Mouse (Mus musculus) brain, embryonic 14.5 days (tissue): ENCODE data around the gene Tefm. TPM values are rescaled to one million over a fixed set of nuclear protein-coding genes. Genes with fewer than 3 reads are reported as not detected.

Source experiments
- DNase-seq: peaks from one replicate; pipeline ENCODE4 v3.0.0-alpha.2; 2011; ENCODE audit warnings: low read depth
- CTCF ChIP-seq: fragments of 200-500 bp; IDR thresholded peaks from 2 replicates; pipeline ENCODE4 v1.5.1; 2012; ENCODE audit warnings: inconsistent platforms, mild to moderate bottlenecking, moderate library complexity, borderline replicate concordance; ENCODE audit not compliant: insufficient read depth, insufficient read length; ENCODE audit errors: extremely low read depth
- POLR2A ChIP-seq: fragments of 200-500 bp; IDR thresholded peaks from 2 replicates; pipeline ENCODE4 v1.6.1; 2012; ENCODE audit warnings: mild to moderate bottlenecking, inconsistent platforms, borderline replicate concordance; ENCODE audit not compliant: poor library complexity, insufficient read depth, insufficient read length, severe bottlenecking; ENCODE audit errors: extremely low read depth
- polyA plus RNA-seq: library from polyadenylated mRNA; depleted of rRNA; stranded (reverse); fragments of >200 nt; gene quantifications from 2 replicates; pipeline ENCODE4 v1.2.3, GENCODE M21; 2012; rRNA removed

Gene Tefm
- polyA plus RNA-seq, 1 experiment: 12.0 TPM

DNA sequence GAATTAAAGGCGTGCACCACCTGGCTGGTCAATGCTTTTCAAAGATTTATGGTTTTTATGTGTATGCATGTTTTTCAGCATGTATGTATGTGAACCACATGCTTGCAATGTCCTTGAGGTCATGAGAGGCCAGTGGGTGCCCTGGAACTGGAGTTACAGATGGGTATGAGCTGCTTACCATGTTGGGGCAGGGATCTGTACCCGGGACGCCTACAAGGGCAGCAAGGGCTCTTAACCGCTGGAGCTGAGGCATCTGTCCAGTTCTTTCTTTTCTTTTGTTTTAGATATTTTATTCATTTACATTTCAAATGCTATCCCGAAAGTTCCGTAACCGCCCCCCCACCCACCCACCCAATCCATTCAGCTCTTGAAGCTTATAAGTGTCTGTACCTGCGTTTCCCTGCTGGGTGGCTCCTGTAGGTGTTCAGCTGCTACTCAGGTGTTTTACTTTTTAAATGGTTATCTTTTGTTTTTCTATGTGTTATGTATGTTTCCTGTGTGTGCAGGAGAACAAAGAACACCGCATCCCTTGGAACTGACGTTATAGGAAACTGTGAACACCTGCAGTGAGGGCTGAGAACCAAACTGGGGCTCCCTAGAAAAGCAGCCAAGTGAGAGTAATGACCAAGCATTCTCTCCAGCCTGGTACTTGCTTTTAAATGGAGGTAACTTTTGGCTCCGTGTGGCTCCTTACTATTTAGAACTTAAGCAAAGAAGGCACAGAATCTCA is 5.9 kb downstream of the Tefm start:
- TF ChIP-seq CTCF (no peak), POLR2A (no peak)
- DNase-seq: no peak

DNA sequence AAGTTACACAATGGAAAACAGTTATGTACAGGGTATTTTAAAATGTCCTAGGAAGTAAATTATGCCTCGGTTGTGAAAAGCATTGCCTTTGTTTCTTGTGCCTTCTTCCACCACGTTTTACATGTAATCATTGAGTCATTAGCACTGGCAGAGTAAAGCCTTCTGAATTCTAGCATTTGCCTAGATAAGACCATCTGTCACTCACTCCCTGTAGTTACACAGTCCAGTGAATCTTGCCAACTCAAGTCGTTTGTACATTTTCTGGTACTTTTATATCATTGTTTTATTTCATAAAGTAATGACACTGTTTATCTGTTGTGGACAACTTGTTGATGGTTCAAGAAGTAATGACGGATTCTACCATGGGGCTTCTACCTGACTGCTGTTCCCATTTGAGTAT is 7.2 kb downstream of the Tefm start:
- peak; percentile 20 for DNase-seq
- TF ChIP-seq POLR2A (no peak), CTCF (no peak)

DNA sequence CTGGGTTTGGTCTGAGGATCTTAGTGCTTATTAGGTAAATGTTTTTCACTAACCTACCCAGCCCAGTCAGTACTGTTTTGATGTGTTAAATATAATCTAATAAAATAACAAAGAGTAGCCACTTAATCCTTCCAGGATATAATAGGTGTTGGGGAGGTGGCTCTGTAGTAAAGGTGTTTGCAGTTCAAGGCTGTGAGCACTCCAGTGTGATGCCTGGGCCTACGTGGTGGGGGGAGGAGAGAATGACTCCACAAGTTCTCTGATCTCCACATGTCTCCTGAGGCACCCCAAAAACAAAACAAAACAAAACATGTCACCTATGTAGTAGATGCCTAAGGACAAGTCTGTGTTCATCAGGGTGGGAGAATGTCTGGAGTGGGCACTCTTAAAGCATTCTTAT is 9.9 kb downstream of the Tefm start:
- no peak for TF ChIP-seq POLR2A
- no peak for TF ChIP-seq CTCF
- DNase-seq: no peak

DNA sequence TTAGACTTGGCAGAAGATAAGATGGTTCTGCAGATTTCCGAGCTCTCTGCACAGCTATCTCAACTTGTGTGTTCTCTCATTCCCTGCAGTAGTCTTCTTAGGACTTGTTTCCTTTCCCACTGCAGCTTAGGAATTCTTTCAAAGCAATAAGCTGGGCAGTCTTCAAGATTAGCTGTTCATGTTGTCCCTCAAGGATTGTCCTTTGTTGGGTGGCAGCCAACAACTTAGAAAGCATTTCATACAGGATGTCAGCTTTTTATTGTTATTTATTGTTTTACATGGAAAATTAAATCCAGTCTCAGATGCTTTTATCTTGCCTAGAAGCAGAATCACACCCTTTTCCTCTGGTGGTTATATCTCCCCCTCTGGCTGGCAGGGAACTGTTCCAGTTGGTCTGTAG is 25.6 kb downstream of the Tefm start:
- no peak for DNase-seq

DNA sequence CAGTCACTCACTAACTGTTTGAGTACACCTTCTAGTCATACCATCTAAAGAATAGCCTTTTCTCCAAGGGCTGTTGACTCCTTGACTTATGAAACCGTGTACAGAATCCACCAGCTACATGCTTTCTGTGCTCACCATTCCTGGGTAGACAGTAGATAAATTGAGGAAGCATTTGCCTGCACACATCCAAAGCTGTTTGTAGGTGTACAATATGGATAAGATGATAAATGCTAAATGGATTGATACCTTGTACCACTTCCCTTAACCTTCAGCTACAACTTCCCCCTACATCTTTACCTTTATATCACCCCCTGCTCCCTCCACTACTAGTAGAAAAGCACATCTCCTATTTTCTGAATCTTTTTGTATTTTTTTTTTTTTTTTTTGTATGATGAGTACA is 37.6 kb downstream of the Tefm start:
- DNase-seq: no peak
- TF ChIP-seq CTCF: no peak
- TF ChIP-seq POLR2A: no peak

More for the DNA sequence above, 25.6 kb downstream of the Tefm start:
- no peak for TF ChIP-seq POLR2A
- no peak for TF ChIP-seq CTCF

DNA sequence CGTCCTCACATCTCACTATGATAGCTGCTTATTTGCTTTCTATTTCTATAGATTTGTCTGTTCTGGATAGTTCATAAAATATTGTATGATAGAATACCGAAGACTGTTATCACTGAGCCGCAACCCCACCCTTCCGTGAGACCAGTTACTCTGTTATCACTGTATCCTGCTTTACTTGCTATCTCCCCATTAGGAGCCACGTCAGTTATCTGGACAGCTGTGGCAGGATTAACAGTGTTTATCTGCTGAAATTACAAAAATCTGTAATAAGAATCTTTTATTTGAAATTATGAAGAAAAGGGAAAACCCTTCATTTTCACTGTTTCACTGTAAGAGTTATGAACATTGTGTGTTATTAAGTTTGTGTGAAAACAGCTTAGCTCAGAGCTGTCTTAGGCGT is 40.7 kb downstream of the Tefm start:
- no peak for DNase-seq
- TF ChIP-seq CTCF (no peak), POLR2A (no peak)

DNA sequence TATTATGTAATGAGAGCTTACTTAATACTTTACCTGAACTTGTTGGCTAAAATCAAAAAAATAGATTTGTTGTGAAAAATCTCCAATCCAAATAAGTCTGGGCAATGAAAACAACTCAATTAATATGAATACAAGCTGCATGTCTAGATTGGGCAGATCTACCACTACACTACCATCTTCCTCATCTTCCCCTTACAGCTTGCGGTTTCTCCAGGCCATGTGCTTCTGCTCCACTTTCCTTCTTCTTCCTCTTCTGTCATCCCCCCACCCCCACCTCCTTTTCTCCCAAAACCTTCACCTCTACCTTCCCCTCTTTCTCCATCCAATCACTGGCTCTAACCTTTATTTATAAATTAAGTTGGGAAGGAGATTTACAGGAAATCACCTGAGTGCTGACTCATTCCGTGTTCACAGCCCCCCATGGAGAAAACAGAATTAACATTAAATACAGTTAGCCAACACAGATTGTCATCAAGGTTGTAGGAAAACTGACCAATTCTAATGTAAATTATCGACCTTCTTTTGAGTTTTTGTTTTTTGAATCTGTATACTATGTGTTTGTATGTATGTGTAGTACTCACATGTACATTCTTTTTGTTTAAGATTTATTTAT is 43.4 kb downstream of the Tefm start:
- DNase-seq: no peak
- TF ChIP-seq CTCF (no peak), POLR2A (no peak)

DNA sequence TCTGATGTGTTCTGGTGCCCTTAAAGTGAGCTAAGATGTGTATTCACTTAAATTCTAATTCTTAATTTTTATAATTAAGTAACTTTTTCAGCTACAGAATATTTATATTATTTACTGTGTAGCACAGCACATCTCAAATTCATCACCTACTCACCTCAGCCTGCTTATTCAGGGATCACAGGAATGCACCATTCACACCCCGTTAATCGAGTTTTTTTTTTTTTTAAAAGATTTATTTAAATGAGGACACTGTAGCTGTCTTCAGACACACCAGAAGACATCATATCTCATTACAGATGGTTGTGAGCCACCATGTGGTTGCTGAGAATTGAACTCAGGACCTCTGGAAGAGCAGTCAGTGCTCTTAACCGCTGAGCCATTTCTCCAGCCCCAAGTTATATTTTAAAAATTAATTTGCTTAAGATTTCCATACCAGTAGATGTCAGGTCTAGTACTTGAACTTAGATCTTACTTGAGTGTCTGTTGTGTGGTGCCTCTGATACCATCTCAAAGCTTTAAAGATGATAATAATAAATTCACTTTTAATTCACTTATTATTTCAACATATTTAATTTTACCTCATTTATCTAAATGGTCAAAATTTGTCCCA is 51.3 kb downstream of the Tefm start:
- no peak for DNase-seq
- TF ChIP-seq POLR2A: no peak
- no peak for TF ChIP-seq CTCF

DNA sequence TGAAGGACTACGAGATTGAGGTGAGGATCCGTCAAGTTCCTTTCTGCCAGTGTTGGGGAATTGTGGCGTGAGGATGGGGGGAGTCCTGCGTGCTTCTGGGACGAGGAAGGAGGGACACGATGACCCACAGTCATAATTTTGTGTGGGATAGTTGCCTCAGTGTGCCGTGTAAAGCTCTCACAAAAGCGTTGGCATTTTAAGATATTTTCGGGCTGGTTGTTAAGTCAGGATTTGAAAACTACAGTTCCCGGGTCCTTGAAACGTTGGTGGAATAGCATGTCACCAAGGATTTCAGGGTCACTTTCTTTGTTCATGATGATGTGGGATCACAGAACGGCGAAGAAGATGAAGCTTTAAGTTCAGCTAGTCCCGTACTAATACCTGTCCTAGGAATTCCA is 52.2 kb downstream of the Tefm start:
- TF ChIP-seq CTCF (no peak), POLR2A (no peak)
- DNase-seq: no peak

DNA sequence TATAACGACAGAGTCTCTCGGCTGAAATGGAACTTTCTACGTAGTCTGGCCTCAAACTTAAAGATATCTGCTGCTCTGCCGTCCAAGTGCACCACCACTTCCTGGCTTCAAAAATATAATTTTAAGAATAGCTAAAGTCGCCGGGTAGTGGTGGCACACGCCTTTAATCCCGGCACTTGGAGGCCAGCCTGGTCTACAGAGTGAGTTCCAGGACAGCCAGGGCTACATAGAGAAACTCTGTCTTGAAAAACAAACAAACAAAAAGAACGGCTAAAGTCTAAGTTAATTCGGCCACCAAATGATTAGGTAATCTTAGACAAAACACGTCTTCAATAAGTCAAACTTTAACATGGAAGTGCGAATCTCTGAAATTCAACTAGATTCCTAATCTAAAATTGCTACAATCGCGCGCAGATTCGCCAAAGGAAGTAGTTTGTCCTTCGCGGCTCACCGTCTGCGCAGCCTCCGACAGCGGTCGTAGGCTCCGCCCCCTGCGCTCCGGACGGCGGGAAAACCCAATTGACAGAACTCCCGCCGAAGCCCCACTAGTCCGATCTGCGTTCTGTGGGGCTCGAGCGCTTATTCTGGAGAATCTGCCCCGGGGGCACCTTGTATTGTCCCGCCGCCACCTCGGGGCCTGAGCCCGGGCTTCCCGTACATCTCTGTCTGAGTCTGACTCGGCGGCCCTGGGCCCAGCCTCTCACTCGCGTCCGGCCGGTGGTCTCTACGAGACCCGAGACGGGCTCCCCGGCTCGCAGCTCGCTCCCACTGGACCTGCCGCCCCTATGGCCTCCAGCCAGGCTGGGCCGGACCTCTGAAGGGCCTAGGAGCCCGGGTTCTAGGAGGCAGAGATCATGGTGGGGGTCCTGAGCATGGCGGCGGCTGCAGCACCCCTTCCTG is 52.8 kb downstream of the Tefm start, which contains the start of gene Atad5:
Gene Atad5, plus strand, starts transcription at position 484 of the 900 bp plus-strand sequence.
- TF ChIP-seq CTCF: no peak
- no peak for TF ChIP-seq POLR2A

DNA sequence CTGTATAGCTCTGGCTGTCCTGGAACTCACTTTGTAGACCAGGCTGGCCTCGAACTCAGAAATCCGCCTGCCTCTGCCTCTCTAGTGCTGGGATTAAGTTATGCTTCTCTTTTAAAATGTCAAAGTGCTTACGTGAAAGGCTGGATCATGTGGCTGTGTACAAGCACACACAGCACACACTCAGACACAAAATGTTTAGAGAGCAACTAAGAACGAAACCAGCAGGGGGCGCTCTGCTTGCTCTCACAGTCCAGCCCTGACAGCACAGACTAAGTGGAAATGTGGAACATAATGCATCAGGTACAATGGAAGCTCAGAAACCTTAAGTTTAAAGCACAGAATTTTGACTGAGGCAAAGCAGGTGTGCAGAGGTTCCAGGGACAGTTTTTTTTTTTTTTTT is 55.1 kb downstream of the Tefm start:
- DNase-seq: peak; percentile 89
- TF ChIP-seq POLR2A (no peak), CTCF (peak; percentile 88)

More for the DNA sequence above, 52.8 kb downstream of the Tefm start, which contains the start of gene Atad5:
- peak; percentile 94 for DNase-seq

Other genes with a start within 250 kb of the Tefm start
- gene Utp6, start 179.8 kb downstream of the Tefm start, polyA plus RNA-seq: 22.5 and 27.6 TPM in 2 replicates
- 33.2 and 33.7 TPM in 2 replicates for gene Suz12, start 149.1 kb downstream of the Tefm start, polyA plus RNA-seq
- 12.4 and 13.5 TPM in 2 replicates for gene Crlf3, start 61.2 kb downstream of the Tefm start, polyA plus RNA-seq
- gene Atad5, start 52.8 kb downstream of the Tefm start, polyA plus RNA-seq: 9.4 and 10.8 TPM in 2 replicates
- gene Adap2, start 11.9 kb upstream of the Tefm start, polyA plus RNA-seq: 1.2 and 3.1 TPM in 2 replicates
- gene Rnf135, start 41.7 kb upstream of the Tefm start, polyA plus RNA-seq: 2.0 and 2.1 TPM in 2 replicates
- 48.5 and 49.4 TPM in 2 replicates for gene Rhot1, start 66.8 kb upstream of the Tefm start, polyA plus RNA-seq
- gene Rhbdl3, start 158.7 kb upstream of the Tefm start, polyA plus RNA-seq: 19.6 and 23.4 TPM in 2 replicates
- gene 5730455P16Rik, start 235.9 kb upstream of the Tefm start, polyA plus RNA-seq: 12.4 and 15.9 TPM in 2 replicates
- 259 and 273 TPM in 2 replicates for gene Zfp207, start 241.1 kb upstream of the Tefm start, polyA plus RNA-seq